Mouse (Mus musculus): Measurements from ENCODE around the gene Gm26602. TPM values are rescaled to one million over a fixed set of nuclear protein-coding genes. Genes with fewer than 3 reads are reported as not detected.

The Gm26602 gene
- polyA plus RNA-seq, 1 experiment from 2014 or later = 21.1 TPM

DNA sequence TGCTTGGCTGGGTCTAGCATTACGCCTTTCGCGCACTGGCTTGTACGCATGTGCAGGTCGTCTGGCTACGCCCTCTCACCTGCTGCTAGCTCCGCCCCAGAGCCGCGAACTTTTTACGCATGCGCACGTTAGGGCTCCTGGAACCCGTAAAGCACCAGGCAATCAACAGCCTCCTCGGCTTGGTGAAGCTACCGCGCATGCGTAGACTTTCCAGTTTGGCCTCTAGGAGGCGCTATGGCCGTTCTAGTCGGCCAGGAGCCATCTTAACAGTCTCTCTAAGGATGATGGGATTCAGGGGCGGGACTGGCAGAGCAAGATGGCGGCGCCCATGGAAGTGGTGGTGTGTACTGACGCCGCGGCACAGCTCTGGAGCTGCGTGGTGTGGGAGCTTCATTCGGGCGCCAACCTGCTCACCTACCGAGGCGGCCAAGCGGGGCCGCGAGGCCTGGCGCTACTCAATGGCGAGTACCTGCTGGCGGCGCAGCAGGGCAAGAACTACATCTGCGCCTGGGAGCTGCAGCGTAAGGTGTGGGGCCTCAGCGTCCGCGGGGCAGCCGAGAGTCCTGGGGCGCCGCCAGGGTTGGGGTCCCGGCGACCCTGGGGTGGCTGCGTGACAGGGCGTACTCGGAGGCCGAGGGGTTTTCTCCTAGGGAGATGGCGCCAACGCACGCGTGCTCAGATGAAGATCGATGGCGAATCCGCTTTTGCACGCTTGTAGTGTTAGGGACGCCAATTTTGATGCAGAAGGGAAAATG lies 49.4 kb downstream of the Gm26602 start, which contains the start of gene Wdr18:
Gene Wdr18 (plus strand): TSS at position 306 of the 755 bp plus-strand sequence.
- H3K4me2 ChIP-seq (replicated peaks) = peak within 1 kb of the TSS; percentile 74
- H3K27ac ChIP-seq (replicated peaks) = peak within 1 kb of the TSS; percentile 51
- ATAC-seq (replicated peaks) = peak; percentile 96
- WGBS = under 1% methylated on average over 61 of the region's 61 CpGs
- peak within 1 kb of the TSS; percentile 73 for H3K9ac ChIP-seq (replicated peaks)
- no peaks in the 10 kb centered on the region for H3K9me3 ChIP-seq
- H3K27me3 ChIP-seq = no peaks in the 10 kb centered on the region
- H3K4me1 ChIP-seq = peaks cover 10% of the 10 kb centered on the region
- H3K36me3 ChIP-seq = peaks cover 23% of the 10 kb centered on the region
- peak within 1 kb of the TSS; percentile 67 for H3K4me3 ChIP-seq

Small RNA genes within 50 kb of the gene (microRNA-seq; reads per million reads assigned to microRNA genes)
- not detected for gene Mir6910

Other genes starting within 250 kb of the Gm26602 start
- 0.95 and 1.3 TPM in 2 replicates for gene Madcam1, start 246.3 kb upstream of the Gm26602 start, polyA plus RNA-seq (2015; fragmentation: Nextera tagmentation; extraction: Ambion mirVana)
- gene Tpgs1, start 241.5 kb upstream of the Gm26602 start, polyA plus RNA-seq (2015; fragmentation: Nextera tagmentation; extraction: Ambion mirVana) = 80.0 and 83.6 TPM in 2 replicates
- gene Cdc34, start 228.7 kb upstream of the Gm26602 start, polyA plus RNA-seq (2015; fragmentation: Nextera tagmentation; extraction: Ambion mirVana) = 75.7 and 81.2 TPM in 2 replicates
- 2.0 and 2.3 TPM in 2 replicates for gene Gzmm, start 221.8 kb upstream of the Gm26602 start, polyA plus RNA-seq (2015; fragmentation: Nextera tagmentation; extraction: Ambion mirVana)
- 689 and 728 TPM in 2 replicates for gene Bsg, start 206.4 kb upstream of the Gm26602 start, polyA plus RNA-seq (2015; fragmentation: Nextera tagmentation; extraction: Ambion mirVana)
- 0.64 and 0.69 TPM in 2 replicates for gene Hcn2, start 194.2 kb upstream of the Gm26602 start, polyA plus RNA-seq (2015; fragmentation: Nextera tagmentation; extraction: Ambion mirVana)
- gene Polrmt, start 164.3 kb upstream of the Gm26602 start, polyA plus RNA-seq (2015; fragmentation: Nextera tagmentation; extraction: Ambion mirVana) = 43.7 and 44.0 TPM in 2 replicates
- gene Fgf22, start 155.8 kb upstream of the Gm26602 start, polyA plus RNA-seq (2015; fragmentation: Nextera tagmentation; extraction: Ambion mirVana) = 0.69 and 0.72 TPM in 2 replicates
- 94.9 and 108 TPM in 2 replicates for gene Rnf126, start 143.9 kb upstream of the Gm26602 start, polyA plus RNA-seq (2015; fragmentation: Nextera tagmentation; extraction: Ambion mirVana)
- 0.83 and 0.84 TPM in 2 replicates for gene Fstl3, start 133.6 kb upstream of the Gm26602 start, polyA plus RNA-seq (2015; fragmentation: Nextera tagmentation; extraction: Ambion mirVana)
- gene Prss57, start 119.9 kb upstream of the Gm26602 start, polyA plus RNA-seq (2015; fragmentation: Nextera tagmentation; extraction: Ambion mirVana) = 0.25 and 0.43 TPM in 2 replicates
- 317 and 325 TPM in 2 replicates for gene Palm, start 117.3 kb upstream of the Gm26602 start, polyA plus RNA-seq (2015; fragmentation: Nextera tagmentation; extraction: Ambion mirVana)
- 0.66 and 0.68 TPM in 2 replicates for gene Misp, start 89.9 kb upstream of the Gm26602 start, polyA plus RNA-seq (2015; fragmentation: Nextera tagmentation; extraction: Ambion mirVana)
- gene Ptbp1, start 56.4 kb upstream of the Gm26602 start, polyA plus RNA-seq (2015; fragmentation: Nextera tagmentation; extraction: Ambion mirVana) = 108 and 120 TPM in 2 replicates
- gene Prtn3, start 36.4 kb upstream of the Gm26602 start, polyA plus RNA-seq (2015; fragmentation: Nextera tagmentation; extraction: Ambion mirVana) = 13.5 and 15.0 TPM in 2 replicates
- 405 and 410 TPM in 2 replicates for gene Plppr3, start 36.2 kb upstream of the Gm26602 start, polyA plus RNA-seq (2015; fragmentation: Nextera tagmentation; extraction: Ambion mirVana)
- gene Elane, start 24.6 kb upstream of the Gm26602 start, polyA plus RNA-seq (2015; fragmentation: Nextera tagmentation; extraction: Ambion mirVana) = 0.19 TPM in 1 of 2 replicates, not detected in the other
- not detected in 2 replicates for gene Cfd, start 20.0 kb upstream of the Gm26602 start, polyA plus RNA-seq (2015; fragmentation: Nextera tagmentation; extraction: Ambion mirVana)
- gene Med16, start 1.9 kb upstream of the Gm26602 start, polyA plus RNA-seq (2015; fragmentation: Nextera tagmentation; extraction: Ambion mirVana) = 53.2 and 56.6 TPM in 2 replicates
- 2.2 and 2.7 TPM in 2 replicates for gene Kiss1r, start 6.1 kb downstream of the Gm26602 start, polyA plus RNA-seq (2015; fragmentation: Nextera tagmentation; extraction: Ambion mirVana)
- gene R3hdm4, start 10.4 kb downstream of the Gm26602 start, polyA plus RNA-seq (2015; fragmentation: Nextera tagmentation; extraction: Ambion mirVana) = 272 and 277 TPM in 2 replicates
- 2.7 and 3.1 TPM in 2 replicates for gene Arid3a, start 16.2 kb downstream of the Gm26602 start, polyA plus RNA-seq (2015; fragmentation: Nextera tagmentation; extraction: Ambion mirVana)
- gene Wdr18, start 49.3 kb downstream of the Gm26602 start, polyA plus RNA-seq (2015; fragmentation: Nextera tagmentation; extraction: Ambion mirVana) = 89.2 and 94.3 TPM in 2 replicates
- 0.50 and 0.63 TPM in 2 replicates for gene Grin3b, start 59.9 kb downstream of the Gm26602 start, polyA plus RNA-seq (2015; fragmentation: Nextera tagmentation; extraction: Ambion mirVana)
- gene Tmem259, start 73.5 kb downstream of the Gm26602 start, polyA plus RNA-seq (2015; fragmentation: Nextera tagmentation; extraction: Ambion mirVana) = 21.7 and 23.1 TPM in 2 replicates
- 26.7 and 29.1 TPM in 2 replicates for gene Cnn2, start 77.7 kb downstream of the Gm26602 start, polyA plus RNA-seq (2015; fragmentation: Nextera tagmentation; extraction: Ambion mirVana)
- 3.7 and 4.1 TPM in 2 replicates for gene Abca7, start 85.6 kb downstream of the Gm26602 start, polyA plus RNA-seq (2015; fragmentation: Nextera tagmentation; extraction: Ambion mirVana)
- 1.3 TPM in 2 replicates for gene Arhgap45, start 105.8 kb downstream of the Gm26602 start, polyA plus RNA-seq (2015; fragmentation: Nextera tagmentation; extraction: Ambion mirVana)
- gene Polr2e, start 128.9 kb downstream of the Gm26602 start, polyA plus RNA-seq (2015; fragmentation: Nextera tagmentation; extraction: Ambion mirVana) = 179 and 186 TPM in 2 replicates
- 472 and 476 TPM in 2 replicates for gene Gpx4, start 136.3 kb downstream of the Gm26602 start, polyA plus RNA-seq (2015; fragmentation: Nextera tagmentation; extraction: Ambion mirVana)
- gene Sbno2, start 194.7 kb downstream of the Gm26602 start, polyA plus RNA-seq (2015; fragmentation: Nextera tagmentation; extraction: Ambion mirVana) = 13.4 TPM in 2 replicates
- gene Stk11, start 204.9 kb downstream of the Gm26602 start, polyA plus RNA-seq (2015; fragmentation: Nextera tagmentation; extraction: Ambion mirVana) = 20.3 and 21.5 TPM in 2 replicates
- gene Atp5d, start 227.8 kb downstream of the Gm26602 start, polyA plus RNA-seq (2015; fragmentation: Nextera tagmentation; extraction: Ambion mirVana) = 437 and 444 TPM in 2 replicates
- gene Cbarp, start 230.0 kb downstream of the Gm26602 start, polyA plus RNA-seq (2015; fragmentation: Nextera tagmentation; extraction: Ambion mirVana) = 29.7 and 39.5 TPM in 2 replicates
- gene Midn, start 237.4 kb downstream of the Gm26602 start, polyA plus RNA-seq (2015; fragmentation: Nextera tagmentation; extraction: Ambion mirVana) = 33.0 and 34.9 TPM in 2 replicates